Mouse (Mus musculus) neutrophil, adult 5-6 weeks (primary cell): ENCODE data around the gene Zfp408. TPM values are rescaled to one million over a fixed set of nuclear protein-coding genes. Genes with fewer than 3 reads are reported as not detected.

Experiments
- ATAC-seq: fragments of 151-379, 151-347 bp; 2 replicates; pipeline ENCODE4 v1.8.0; 2017; ENCODE audit warnings: mild to moderate bottlenecking, moderate TSS enrichment; ENCODE audit not compliant: insufficient number of reproducible peaks, poor library complexity, low FRiP score, severe bottlenecking; ENCODE audit errors: extremely low read depth
- total RNA-seq: library from RNA; stranded (forward); fragments of 200-1000 nt; gene quantifications from 2 replicates; pipeline ENCODE4 v1.2.3, GENCODE M21; 2017

The Zfp408 gene
- total RNA-seq, 1 experiment from 2014 or later = 19.2 TPM

GRCm38 (mm10) chr2:91655388-91655787, 5.8 kb upstream of the Zfp408 start:
- no peak for ATAC-seq

DNA sequence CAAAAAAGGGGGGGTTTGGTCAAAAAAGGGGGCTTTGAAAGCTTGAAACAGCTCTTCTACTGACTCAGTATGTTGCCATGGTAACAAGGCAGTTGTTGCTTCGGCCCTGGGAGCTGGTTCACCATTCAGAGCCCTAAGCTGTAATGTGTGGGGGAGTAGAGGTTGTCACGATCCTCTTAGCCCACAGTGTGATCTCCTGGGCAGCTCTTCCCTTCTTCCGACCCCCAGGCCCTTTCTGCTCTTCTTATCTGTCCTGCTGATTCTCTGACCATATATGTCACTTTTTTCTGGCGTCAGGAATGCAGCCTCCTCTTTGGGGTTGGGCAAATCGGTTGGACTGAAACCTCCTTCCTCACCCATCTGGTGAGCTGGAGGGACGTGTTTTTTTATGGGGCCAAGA, 3.3 kb upstream of the Zfp408 start:
- no peak for ATAC-seq

DNA sequence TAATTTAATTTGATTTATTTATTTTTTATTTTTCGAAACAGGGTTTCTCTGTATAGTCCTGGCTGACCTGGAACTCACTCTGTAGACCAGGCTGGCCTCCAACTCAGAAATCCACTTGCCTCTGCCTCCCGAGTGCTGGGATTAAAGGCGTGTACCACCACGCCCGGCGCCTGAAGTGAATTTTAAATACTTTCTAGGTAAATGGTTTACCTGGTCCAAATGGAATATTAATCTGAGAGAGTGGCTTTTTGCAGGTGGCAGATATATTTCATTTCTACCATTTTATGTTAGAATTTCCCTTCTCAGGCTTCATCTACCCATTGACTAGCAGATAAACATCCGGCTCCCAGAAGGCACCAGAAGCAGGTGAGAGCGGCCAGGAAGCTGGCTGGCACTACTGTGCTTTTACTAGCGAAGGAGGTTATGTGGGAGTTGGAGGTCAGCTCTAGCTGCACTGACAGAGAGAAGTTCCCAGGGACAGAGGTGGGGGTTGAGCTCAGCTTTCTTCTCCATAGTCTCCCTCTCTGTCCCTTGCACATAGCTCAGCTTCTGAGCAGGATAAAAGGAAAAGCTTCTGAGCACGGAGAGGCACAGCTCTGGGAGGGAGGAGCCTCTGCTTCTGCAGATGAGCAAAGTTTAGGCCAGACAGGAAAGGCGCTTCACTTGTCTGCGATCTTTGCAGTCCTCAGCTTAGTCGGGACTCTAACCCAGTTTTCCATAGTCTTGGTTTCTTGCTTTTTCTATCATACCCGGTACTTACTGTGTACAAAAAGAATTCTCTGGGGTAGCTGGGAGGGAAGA, 2.1 kb upstream of the Zfp408 start:
- no peak for ATAC-seq

DNA sequence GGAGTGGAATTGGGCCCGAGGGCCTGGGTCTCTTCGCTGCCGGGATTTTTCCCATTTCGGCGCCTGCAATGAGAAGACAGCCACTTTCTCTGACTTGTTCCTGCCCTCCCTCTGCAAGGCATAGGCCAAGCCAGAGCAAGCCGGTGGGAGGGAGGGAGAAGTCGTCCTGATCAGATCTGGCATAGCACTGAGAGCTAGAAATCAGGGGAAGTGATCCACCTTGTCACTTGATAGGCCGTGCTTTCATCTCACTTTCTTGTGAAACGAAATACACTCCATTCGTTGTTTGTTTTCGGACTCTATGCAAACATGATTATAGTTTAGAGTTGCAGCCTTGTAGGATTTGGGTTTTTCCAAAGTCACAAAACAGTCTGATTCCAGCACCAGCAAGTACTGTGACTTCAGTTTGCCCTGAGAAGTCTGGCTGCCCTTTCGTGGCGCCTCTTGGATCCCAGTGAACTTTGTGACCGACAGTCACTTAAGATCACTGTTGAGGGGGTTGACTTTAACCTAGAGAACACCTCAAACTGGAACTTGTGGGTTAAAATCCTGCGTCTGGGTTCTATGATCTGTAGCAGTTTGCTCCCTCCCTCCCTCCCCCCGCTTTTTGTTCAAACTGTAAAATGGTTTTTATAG, 887 bp upstream of the Zfp408 start:
- ATAC-seq = no peak

DNA sequence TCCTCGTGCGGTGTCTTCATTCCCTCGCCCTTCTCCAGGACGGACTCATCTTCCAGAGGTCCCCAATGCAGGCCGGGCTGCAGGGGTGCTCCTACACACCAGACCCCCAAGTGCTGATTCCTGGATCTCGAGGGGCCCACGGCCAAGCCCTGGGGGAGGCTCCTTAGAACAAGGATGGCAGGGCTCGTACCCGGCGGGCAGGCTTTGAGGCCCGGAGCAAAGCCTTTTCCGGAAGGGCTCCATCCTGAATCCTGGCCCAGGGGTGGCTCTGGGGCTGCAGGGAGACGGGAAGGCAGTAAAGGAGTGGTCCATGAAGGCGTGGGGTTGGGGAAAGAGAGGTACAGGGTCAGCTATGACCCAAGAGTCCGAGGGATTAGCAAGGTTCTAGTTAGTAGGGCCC, 439 bp downstream of the Zfp408 start:
- ATAC-seq = no peak

DNA sequence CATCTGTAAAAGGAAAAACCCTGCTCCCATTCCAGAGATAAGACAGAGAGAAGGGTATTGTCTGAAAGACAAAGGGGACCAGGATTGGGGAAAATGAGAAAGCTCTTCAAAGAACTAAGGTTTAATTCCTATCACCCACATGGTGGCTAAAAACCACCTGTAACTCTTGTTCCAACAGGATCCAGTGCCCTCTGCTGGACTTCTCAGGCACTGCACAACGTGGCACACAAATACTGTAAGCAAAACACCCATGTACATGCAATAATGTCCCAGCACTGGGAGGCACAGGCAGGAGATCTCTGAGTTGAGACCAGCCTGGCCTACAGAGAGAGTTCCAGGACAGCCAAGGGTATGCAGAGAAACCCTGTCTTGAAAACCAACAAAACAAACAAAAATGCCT, 2.9 kb downstream of the Zfp408 start:
- ATAC-seq = peak; percentile 23; the same call in 1 of the 2 replicates

- no peak for ATAC-seq
Observed at GRCm38 (mm10) chr2:91645811-91646210, 3.8 kb downstream of the Zfp408 start.

DNA sequence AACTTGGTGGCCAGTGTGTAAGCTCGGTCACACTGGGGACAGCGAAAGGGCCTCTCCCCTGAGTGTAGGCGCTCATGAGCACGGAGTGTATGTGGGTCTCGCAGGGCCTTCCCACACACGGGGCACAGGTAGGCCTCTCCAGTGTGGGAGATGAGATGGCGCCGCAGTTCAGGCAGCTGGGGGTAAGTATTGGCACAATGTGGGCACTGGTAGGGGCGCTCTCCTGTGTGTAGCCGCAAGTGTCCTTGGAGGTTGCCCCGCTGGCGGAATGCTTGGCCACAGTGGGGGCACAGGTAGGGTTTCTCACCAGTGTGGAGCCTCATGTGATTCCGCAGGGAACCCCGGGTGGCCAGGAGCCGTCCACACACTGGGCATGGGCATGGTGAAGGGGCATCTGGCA, 4.2 kb downstream of the Zfp408 start:
- no peak for ATAC-seq

DNA sequence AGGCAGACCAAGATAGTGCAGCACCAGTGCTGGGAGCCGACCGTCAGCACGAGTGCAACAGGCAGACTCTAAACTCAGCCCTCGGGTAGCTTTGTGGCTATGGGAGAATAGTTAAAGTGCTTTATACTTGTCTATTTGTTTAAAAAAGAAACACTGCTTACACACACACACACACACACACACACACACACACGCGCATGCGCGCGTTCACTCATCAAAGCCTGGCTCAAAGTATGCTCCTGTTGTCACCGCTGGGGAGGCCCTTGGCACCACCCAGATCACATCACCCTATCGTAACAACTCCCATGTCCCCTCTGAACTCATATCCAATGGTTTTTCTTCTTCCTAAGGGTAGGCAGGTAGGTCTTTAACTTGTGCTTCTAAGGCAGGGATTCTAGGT, 5.6 kb downstream of the Zfp408 start:
- no peak for ATAC-seq

DNA sequence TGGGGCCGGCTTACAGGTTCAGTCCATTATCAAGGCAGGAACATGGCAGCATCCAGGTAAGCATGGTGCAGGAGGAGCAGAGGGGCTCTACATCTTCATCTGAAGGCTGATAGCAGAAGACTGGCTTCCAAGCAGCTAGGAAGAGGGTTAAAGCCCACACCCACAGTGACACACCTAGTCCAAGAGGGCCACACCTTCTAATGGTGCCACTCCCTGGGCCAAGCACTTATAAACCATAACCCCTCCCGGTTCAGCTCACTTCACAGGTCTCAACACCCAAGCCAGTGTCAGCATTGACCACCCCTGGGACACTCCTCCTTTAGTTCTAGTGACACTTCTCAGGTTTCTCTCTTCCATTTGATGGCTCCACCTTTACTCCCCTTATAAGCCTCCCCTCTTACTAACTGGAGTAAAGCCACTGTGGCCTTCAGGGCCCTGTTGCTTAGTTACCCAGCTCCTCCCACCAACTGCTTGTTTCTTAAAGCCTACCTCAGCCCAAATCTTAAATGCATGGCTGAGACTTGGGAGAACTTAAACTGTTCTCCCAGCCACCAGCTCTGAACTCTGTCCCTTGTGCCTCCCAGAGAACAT, 6.7 kb downstream of the Zfp408 start:
- ATAC-seq = no peak

- ATAC-seq = no peak
Observed at GRCm38 (mm10) chr2:91638931-91639330, 10.7 kb downstream of the Zfp408 start.

GRCm38 (mm10) chr2:91636727-91637338, 12.8 kb downstream of the Zfp408 start:
- ATAC-seq = no peak

- no peak for ATAC-seq
Observed at GRCm38 (mm10) chr2:91636229-91636628, 13.4 kb downstream of the Zfp408 start, which contains the start of gene F2. Gene F2 (minus strand): TSS chr2:91636414.

GRCm38 (mm10) chr2:91635486-91635885, 14.1 kb downstream of the Zfp408 start:
- no peak for ATAC-seq

DNA sequence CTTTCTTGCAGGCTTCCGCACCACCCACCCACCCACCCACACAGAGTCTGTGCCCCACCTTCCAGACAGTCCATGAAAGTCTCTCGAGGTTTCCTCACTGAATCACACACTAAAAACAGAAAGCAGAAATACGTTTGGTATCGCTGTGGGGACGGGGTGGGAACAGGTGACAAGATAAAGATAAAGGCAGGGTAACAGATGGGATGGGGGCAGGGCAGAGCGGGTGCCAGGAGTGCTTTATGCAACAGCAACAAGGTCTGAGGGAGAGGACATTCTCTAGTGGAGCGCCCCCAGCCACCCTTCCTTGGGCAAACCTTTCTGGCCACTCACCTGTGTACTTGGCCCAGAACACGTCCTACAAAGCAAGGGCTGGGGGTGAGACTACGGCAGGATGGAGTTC, 14.8 kb downstream of the Zfp408 start:
- ATAC-seq = no peak

DNA sequence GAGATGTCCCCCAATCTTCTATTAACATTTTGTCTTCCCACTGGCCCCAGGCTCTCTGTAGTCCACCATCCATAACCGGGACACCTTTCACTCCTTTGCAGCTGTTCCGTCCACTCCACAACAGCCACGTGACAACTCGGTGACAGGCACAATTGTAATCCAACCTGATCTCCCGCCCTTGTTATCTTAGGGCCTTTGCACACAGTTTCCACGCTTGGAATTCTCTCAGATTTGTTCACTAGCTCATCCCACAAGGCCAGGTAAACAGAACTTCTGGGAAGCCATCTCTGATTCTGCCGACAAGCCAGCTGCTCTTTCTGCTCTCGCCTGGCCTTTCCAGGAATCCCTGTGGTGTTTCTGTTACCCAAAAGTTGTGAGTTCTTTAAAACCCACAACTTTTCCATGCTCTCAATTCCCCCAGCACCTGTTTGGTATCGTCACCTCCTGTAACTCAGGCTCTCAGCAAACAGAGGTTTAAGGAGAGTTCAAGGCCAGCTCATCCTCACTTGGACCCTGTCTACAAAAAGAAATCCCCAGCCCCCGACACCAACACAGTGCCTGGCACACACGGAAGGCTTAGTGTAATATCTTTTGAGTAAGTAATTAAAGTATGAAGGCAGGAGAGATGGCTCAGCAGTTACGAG, 16.1 kb downstream of the Zfp408 start:
- no peak for ATAC-seq

DNA sequence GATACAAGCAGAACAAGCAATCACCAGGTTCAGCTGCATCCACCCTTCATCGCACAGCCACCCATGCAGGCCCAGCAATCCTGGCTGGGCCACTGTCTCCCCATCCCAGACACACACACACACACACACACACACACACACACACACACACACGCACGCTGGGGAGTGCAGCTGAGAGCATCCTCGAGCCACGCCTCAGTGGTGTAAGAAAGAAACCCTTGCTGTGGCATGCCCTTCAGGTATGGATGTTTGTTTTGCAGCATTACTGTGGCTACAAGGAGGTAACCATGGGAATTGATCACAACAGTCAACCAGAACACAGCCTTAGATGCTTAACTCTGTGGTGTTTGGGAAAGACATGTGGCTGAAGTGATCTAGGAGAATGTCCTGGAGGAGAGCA, 17.3 kb downstream of the Zfp408 start:
- no peak for ATAC-seq

GRCm38 (mm10) chr2:91631826-91632225, 17.8 kb downstream of the Zfp408 start:
- no peak for ATAC-seq

DNA sequence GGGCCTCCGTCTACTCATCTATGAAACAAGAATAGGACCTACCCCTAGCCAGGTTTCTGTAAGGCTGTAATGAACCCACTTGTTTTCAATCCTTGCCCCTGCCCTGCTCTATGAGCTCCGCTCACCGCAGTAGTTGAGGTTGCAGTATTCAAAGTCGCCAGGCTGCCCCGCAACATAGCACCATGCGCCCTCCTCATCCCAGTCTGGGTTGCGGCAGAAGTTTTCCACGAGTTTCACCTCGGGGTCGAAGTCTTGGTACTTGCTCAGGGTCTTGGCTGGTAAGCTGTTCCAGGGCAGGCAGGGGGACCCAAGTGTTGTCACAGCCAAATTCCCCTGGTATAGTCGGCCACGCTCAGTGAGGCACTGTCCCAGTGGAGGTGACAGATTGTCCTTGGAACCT, 19.2 kb downstream of the Zfp408 start:
- no peak for ATAC-seq
